Mouse (Mus musculus) stomach, embryonic 16.5 days (tissue): ENCODE data around the gene Clcc1. TPM values are rescaled to one million over a fixed set of nuclear protein-coding genes. Genes with fewer than 3 reads are reported as not detected.

Experiments
- polyA plus RNA-seq: library from polyadenylated mRNA; unstranded; fragments of >200 nt; fragmentation: Nextera tagmentation; extraction: Ambion mirVana; gene quantifications from 2 replicates; pipeline ENCODE4 v1.2.1, GENCODE M21; 2015

Gene Clcc1
- polyA plus RNA-seq, 1 experiment from 2014 or later = 74.3 TPM

Other genes starting within 250 kb of the Clcc1 start
- gene Celsr2, start 238.4 kb upstream of the Clcc1 start, polyA plus RNA-seq = 14.4 and 17.4 TPM in 2 replicates
- 144 and 146 TPM in 2 replicates for gene Sars, start 208.7 kb upstream of the Clcc1 start, polyA plus RNA-seq
- not detected in 2 replicates for gene 1700013F07Rik, start 119.8 kb upstream of the Clcc1 start, polyA plus RNA-seq
- 35.4 and 36.3 TPM in 2 replicates for gene 5330417C22Rik, start 117.4 kb upstream of the Clcc1 start, polyA plus RNA-seq
- gene Tmem167b, start 91.4 kb upstream of the Clcc1 start, polyA plus RNA-seq = 45.6 and 47.3 TPM in 2 replicates
- 47.1 and 47.7 TPM in 2 replicates for gene Taf13, start 82.2 kb upstream of the Clcc1 start, polyA plus RNA-seq
- gene Wdr47, start 62.6 kb upstream of the Clcc1 start, polyA plus RNA-seq = 14.3 and 14.9 TPM in 2 replicates
- 51.3 and 57.7 TPM in 2 replicates for gene Gpsm2, start 68.4 kb downstream of the Clcc1 start, polyA plus RNA-seq
- gene Aknad1, start 85.7 kb downstream of the Clcc1 start, polyA plus RNA-seq = 0.49 and 0.97 TPM in 2 replicates
- gene Stxbp3, start 186.6 kb downstream of the Clcc1 start, polyA plus RNA-seq = 44.6 and 51.0 TPM in 2 replicates
- 0.20 and 0.40 TPM in 2 replicates for gene Fndc7, start 236.1 kb downstream of the Clcc1 start, polyA plus RNA-seq